Mouse (Mus musculus) embryonic facial prominence, embryonic 11.5 days (tissue): ENCODE results near the gene AU040320. TPM values are rescaled to one million over a fixed set of nuclear protein-coding genes. Genes with fewer than 3 reads are reported as not detected.

Experiments
- ATAC-seq: fragments of 200-750 bp; cut with Nextera tagmentation; replicated peaks from 2 replicates; pipeline ENCODE4 v1.8.0; 2017; ENCODE audit warnings: low read depth; ENCODE audit not compliant: insufficient number of reproducible peaks, low FRiP score, low TSS enrichment
- DNase-seq: peaks from one replicate; pipeline ENCODE4 v3.0.0-alpha.2; 2015; ENCODE audit warnings: low spot score
- H3K27ac ChIP-seq: fragments of 300-500 bp; sonication (generic); replicated peaks from 2 replicates; pipeline ENCODE4 v1.5.1; 2014; ENCODE audit warnings: mild to moderate bottlenecking, low read depth, low read length, control low read depth
- H3K27me3 ChIP-seq: fragments of 300-500 bp; sonication (generic); 2 replicates; pipeline ENCODE4 v1.6.1; 2014; ENCODE audit warnings: mild to moderate bottlenecking, low read length, moderate library complexity, mixed read lengths; ENCODE audit not compliant: control insufficient read depth, insufficient read depth
- H3K36me3 ChIP-seq: fragments of 300-500 bp; sonication (generic); replicated peaks from 2 replicates; pipeline ENCODE4 v1.6.1; 2014; ENCODE audit warnings: low read depth, mild to moderate bottlenecking, low read length, moderate library complexity, mixed read lengths; ENCODE audit not compliant: control insufficient read depth, insufficient read depth
- H3K4me1 ChIP-seq: fragments of 300-500 bp; sonication (generic); 2 replicates; pipeline ENCODE4 v1.6.1; 2014; ENCODE audit warnings: low read length, mixed read lengths; ENCODE audit not compliant: control insufficient read depth, insufficient read depth
- H3K4me2 ChIP-seq: fragments of 300-500 bp; sonication (generic); 2 replicates; pipeline ENCODE4 v1.6.1; 2014; ENCODE audit warnings: low read depth, mild to moderate bottlenecking, control low read depth, low read length, moderate library complexity
- H3K4me3 ChIP-seq: fragments of 300-500 bp; sonication (generic); 2 replicates; pipeline ENCODE4 v1.5.1; 2014; ENCODE audit warnings: low read depth, low read length, control low read depth
- H3K9ac ChIP-seq: fragments of 300-500 bp; sonication (generic); replicated peaks from 2 replicates; pipeline ENCODE4 v1.6.1; 2014; ENCODE audit warnings: mild to moderate bottlenecking, control low read depth, low read length
- H3K9me3 ChIP-seq: fragments of 300-500 bp; sonication (generic); replicated peaks from 2 replicates; pipeline ENCODE4 v1.6.1; 2016; ENCODE audit warnings: mild to moderate bottlenecking, low read length, inconsistent platforms, mixed read lengths; ENCODE audit not compliant: control insufficient read depth
- WGBS: fragments of 180-500 bp; shearing (Covaris S2); extraction: QIAGEN DNeasy Blood & Tissue Kit; methylation state at CpG from one replicate; pipeline ENCODE4 v1.1.7; 2014; 5-methylcytosine and 5-hydroxymethylcytosine counted together
- polyA plus RNA-seq: library from polyadenylated mRNA; unstranded; fragments of >200 nt; fragmentation: Nextera tagmentation; extraction: Ambion mirVana; gene quantifications from 2 replicates; pipeline ENCODE4 v1.2.1, GENCODE M21; 2014

The AU040320 gene
- polyA plus RNA-seq, 1 experiment from 2014 or later: 16.4 TPM

DNA sequence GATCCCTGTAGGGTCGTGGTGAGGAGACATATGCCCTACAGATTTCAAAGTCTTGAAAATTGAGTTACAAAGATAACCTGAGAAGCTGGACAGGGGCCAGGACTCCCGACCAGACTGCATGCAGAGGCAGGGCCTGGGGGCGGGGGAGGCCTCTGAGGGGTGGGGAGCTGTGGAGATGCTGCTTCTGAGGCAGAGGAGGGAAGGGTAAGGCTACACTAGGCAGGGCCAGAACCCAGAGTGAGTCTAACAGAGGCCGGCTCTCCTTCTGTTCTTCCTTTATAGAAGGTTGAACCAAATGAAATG is 97.4 kb downstream of the AU040320 start:
- WGBS: 56% methylated on average over 4 of the region's 4 CpGs
- no peak for ATAC-seq
- no peaks in the 10 kb centered on the region for H3K9me3 ChIP-seq
- H3K9ac ChIP-seq: no peak overlapping the region; the same call in 1 of the 2 replicates
- no peaks in the 10 kb centered on the region for H3K4me1 ChIP-seq
- DNase-seq: no peak
- H3K36me3 ChIP-seq: no peaks in the 10 kb centered on the region; the same call in 1 of the 2 replicates
- H3K4me2 ChIP-seq: no peak overlapping the region
- no peak overlapping the region for H3K4me3 ChIP-seq
- no peaks in the 10 kb centered on the region for H3K27me3 ChIP-seq
- H3K27ac ChIP-seq: no peak overlapping the region

DNA sequence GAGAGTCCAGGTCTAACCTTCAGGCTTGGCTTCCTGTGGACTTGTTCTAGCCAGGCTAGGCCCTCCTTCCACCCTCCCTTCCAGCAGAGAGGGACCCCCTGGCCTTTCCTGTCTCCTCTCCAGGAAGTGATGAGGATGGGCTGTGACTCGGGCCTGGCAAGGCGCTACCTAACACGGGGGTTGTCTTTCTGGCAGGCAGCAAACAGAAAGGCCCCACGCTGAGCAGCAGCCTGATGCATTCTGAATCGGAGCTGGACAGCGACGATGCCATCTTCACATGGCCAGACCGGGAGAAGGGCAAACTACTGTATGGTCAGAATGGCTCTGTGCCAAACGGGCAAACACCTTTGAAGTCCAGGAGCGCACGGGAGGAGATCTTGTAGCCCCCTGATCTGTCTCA is 99.6 kb downstream of the AU040320 start:
- Histone ChIP-seq H3K9me3 (no peaks in the 10 kb centered on the region), H3K9ac (no peak overlapping the region), H3K36me3 (no peaks in the 10 kb centered on the region; the same call in 1 of the 2 replicates), H3K27ac (no peak overlapping the region), H3K4me1 (no peaks in the 10 kb centered on the region), H3K27me3 (no peaks in the 10 kb centered on the region), H3K4me2 (no peak overlapping the region), H3K4me3 (no peak overlapping the region)
- no peak for ATAC-seq
- 76% methylated on average over 11 of the region's 11 CpGs for WGBS
- no peak for DNase-seq

DNA sequence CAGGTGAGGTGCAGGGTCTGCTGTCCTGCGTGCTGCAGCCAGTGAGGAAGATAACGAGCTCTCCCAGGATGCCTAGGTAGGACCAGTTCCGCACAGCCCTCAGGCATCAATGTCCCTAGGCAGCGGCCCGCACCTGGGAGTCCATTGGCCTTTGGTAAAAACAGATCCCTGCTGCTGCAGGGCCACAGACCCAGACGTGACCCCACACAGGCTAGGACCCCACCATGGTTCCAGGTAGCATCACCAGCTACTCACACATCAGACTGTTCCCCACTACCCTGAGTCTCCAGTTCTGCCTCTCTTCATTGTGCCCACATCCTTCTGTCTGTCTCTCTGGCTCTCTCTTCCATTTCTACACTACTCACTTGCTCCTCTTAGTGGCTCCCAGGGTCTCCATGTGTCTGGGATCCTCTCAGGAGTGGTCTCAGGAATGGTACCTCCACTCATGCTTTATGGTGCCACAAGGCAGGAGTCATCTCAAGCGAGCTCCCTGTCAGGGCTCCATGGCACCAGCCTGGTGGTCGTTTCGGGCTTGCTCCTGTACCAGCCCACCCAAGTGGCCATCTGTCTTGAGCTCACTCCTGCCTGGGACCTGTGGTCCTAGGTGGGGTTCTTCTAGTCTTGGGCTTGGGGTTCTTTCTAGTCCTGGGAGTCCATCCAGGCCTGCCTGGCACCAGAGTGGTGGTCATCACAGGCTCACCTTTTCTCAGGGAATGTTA is 107.1 kb downstream of the AU040320 start:
- Histone ChIP-seq H3K9me3 (no peaks in the 10 kb centered on the region), H3K27me3 (no peaks in the 10 kb centered on the region), H3K9ac (no peak overlapping the region), H3K27ac (no peak overlapping the region), H3K4me3 (no peak overlapping the region), H3K4me2 (no peak overlapping the region), H3K36me3 (peaks cover 3% of the 10 kb centered on the region; the same call in 1 of the 2 replicates), H3K4me1 (no peaks in the 10 kb centered on the region)
- ATAC-seq (peak; percentile 24; the same call in 1 of the 2 replicates), DNase-seq (no peak)
- WGBS: 89% methylated on average over 9 of the region's 9 CpGs

GRCm38 (mm10) chr4:126861514-126862266 is 108.3 kb downstream of the AU040320 start:
- Histone ChIP-seq H3K9ac (no peak overlapping the region), H3K4me1 (no peaks in the 10 kb centered on the region), H3K27me3 (no peaks in the 10 kb centered on the region), H3K27ac (no peak overlapping the region), H3K4me2 (no peak overlapping the region), H3K9me3 (no peaks in the 10 kb centered on the region), H3K4me3 (no peak overlapping the region), H3K36me3 (peaks cover 6% of the 10 kb centered on the region; the same call in 1 of the 2 replicates)
- ATAC-seq (no peak), DNase-seq (no peak)
- 85% methylated on average over 11 of the region's 11 CpGs for WGBS

GRCm38 (mm10) chr4:126868699-126869098 is 115.4 kb downstream of the AU040320 start:
- Histone ChIP-seq H3K9me3 (no peaks in the 10 kb centered on the region), H3K36me3 (peaks cover 8% of the 10 kb centered on the region), H3K9ac (no peak overlapping the region), H3K4me3 (no peak overlapping the region), H3K4me1 (no peaks in the 10 kb centered on the region), H3K27me3 (no peaks in the 10 kb centered on the region), H3K4me2 (no peak overlapping the region), H3K27ac (no peak overlapping the region)
- WGBS: 91% methylated on average over 12 of the region's 12 CpGs
- no peak for ATAC-seq
- DNase-seq: no peak

- DNase-seq: no peak
- ATAC-seq: no peak
- Histone ChIP-seq H3K9me3 (no peaks in the 10 kb centered on the region), H3K36me3 (peaks cover 6% of the 10 kb centered on the region), H3K27ac (no peak overlapping the region), H3K9ac (no peak overlapping the region), H3K27me3 (no peaks in the 10 kb centered on the region), H3K4me1 (no peaks in the 10 kb centered on the region), H3K4me3 (no peak overlapping the region), H3K4me2 (no peak overlapping the region)
- WGBS: 80% methylated on average over 7 of the region's 7 CpGs
These were observed 119.4 kb downstream of the AU040320 start for GRCm38 (mm10) chr4:126872717-126873116.

GRCm38 (mm10) chr4:126879560-126880275 is 126.4 kb downstream of the AU040320 start:
- Histone ChIP-seq H3K9me3 (no peaks in the 10 kb centered on the region), H3K4me3 (no peak overlapping the region), H3K27ac (no peak overlapping the region), H3K27me3 (no peaks in the 10 kb centered on the region), H3K9ac (no peak overlapping the region), H3K4me1 (no peaks in the 10 kb centered on the region), H3K36me3 (peaks cover 3% of the 10 kb centered on the region; the same call in 1 of the 2 replicates), H3K4me2 (no peak overlapping the region)
- DNase-seq (no peak), ATAC-seq (no peak)
- WGBS: 88% methylated on average over 5 of the region's 5 CpGs

DNA sequence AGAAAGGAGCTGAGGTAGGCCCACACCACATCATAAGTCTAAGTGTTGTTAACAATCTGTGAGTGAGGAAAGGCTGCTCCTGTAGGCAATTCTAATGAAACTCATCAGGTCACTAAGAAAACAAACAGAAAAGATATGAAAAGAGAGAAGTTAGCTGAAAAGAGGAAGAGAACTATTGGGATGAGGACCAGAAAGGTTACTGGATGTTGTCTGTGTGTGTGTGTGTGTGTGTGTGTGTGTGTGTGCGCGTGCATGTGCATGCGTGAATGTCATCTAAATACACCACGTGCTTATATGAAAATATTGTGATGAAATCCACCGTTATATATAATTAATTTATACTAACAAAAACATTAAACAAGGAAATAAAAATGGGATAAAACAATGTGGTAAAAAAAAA is 130.3 kb downstream of the AU040320 start:
- H3K9ac ChIP-seq: no peak overlapping the region
- H3K36me3 ChIP-seq: no peaks in the 10 kb centered on the region; the same call in 1 of the 2 replicates
- H3K4me1 ChIP-seq: no peaks in the 10 kb centered on the region
- H3K9me3 ChIP-seq: no peaks in the 10 kb centered on the region
- 96% methylated on average over 5 of the region's 5 CpGs for WGBS
- ATAC-seq: no peak
- no peak overlapping the region for H3K27ac ChIP-seq
- no peaks in the 10 kb centered on the region for H3K27me3 ChIP-seq
- no peak overlapping the region for H3K4me2 ChIP-seq
- no peak overlapping the region for H3K4me3 ChIP-seq
- DNase-seq: no peak
